Mouse (Mus musculus): ENCODE results near the gene Ralgapa2.

Gene Ralgapa2

DNA sequence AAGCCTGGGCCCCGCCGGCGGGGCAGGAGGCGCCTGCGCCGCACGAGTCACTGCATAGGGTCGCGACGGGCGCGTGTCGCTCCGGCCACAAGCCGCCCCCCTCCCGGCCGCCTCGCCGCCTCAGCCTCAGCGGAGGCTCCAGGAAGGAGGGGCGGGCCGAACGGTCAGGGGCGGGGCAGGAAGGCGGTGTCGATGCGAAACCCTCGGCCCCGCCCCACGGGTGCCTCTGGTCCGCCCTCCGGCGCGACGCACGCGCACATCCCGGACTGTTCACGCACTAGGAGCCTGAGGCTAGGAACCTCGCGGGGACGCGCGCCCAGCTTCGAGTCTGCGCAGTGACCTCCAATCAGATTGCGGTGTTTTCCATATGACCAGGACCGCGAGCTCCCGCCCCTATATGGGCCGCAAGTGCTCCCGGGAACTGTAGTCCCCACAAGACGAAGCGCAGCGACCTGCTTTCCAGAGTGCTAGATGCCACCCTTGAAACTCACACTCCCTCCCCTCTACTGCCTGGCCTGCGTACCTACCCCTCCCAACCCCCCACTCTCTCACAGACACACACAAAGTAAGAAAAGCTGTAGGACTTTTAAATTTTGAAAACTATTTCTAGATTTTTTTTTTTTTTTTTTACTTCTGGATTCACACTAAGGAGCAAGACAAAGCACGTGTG lies at the start of gene Ralgapa2:
TSS of gene Ralgapa2 (minus strand) at position 434 of the 670 bp plus-strand sequence.
- peak; percentile 99 for DNase-seq (ENCODE audit: low read depth, low spot score)

DNA sequence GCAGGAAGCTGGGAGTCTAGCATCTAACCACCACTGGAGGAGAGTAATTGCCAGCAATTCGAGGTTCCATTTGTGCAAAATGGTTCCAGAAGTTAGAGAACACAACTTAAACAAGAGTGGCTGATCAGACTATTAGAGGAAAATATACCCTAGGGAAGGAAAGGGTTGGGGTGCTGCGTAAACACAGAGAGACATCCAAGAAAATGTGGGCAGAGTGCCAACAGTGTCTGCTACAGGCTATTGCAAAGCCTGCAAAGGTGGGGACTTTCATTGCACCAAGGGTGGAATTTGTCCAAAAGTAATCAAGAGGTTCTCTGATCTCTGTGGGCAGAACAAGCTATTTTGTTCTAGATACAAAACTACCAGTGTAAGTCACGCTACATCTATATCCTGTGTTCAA lies 49.4 kb upstream of the Ralgapa2 start:
- no peak for DNase-seq (ENCODE audit: low read depth, low spot score)

DNA sequence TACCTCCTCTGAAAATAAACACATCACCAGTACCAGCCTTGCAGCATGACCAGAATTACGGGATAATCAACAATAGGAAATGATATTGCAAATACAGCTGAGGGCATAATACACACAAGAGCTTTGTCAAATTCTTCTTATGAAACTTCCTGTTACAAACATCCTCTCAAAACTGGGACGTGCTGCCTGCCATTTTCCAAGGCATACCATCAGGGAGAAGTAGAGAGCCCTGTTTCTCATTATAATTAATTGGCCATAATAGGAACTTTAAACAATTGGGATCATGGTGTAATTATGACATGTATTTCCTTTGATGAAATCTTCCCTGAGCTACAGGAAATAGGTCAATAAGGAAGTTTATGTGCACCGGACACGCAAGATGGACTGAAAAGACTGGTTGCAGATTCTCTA lies 48.5 kb upstream of the Ralgapa2 start:
- DNase-seq (ENCODE audit: low read depth, low spot score), result no peak

DNA sequence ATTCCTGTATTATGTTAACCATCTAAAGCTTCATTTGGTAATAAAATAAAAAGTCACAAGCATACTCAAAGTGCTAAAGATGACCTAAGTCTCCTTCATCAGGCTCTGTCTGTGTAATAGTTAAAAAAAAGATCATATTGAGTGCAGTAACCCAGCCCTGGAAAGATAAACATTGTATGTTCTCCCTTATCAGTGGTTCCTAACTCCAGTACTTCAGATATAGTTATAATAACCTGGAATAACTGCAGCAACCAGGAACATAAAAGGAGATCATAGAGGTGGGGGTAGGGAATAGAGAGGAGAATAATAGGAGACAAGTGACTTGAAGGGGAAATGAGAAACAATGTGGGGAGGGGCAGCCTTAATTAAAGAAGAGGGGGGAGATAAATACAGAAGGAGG lies 44.0 kb upstream of the Ralgapa2 start:
- no peak for DNase-seq (ENCODE audit: low read depth, low spot score)

DNA sequence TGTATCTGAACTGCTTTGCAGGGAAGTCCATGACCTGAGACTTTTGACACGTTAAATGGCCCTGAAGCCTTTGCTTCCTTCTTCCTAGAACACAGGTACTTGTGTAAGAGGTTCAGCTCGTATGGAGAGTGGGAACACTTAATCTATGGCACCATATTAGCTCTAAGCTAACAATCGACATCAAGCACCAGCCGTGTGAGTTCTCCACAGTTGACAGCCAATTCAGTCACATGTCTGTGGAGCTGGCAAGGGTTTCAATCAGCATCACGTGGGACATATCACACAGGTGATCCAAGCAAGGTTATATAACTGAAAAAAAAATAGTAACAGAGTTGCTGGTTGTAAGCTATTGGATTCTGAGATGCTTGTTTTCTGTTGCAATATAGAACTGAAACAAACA lies 43.2 kb upstream of the Ralgapa2 start:
- no peak for DNase-seq (ENCODE audit: low read depth, low spot score)

DNA sequence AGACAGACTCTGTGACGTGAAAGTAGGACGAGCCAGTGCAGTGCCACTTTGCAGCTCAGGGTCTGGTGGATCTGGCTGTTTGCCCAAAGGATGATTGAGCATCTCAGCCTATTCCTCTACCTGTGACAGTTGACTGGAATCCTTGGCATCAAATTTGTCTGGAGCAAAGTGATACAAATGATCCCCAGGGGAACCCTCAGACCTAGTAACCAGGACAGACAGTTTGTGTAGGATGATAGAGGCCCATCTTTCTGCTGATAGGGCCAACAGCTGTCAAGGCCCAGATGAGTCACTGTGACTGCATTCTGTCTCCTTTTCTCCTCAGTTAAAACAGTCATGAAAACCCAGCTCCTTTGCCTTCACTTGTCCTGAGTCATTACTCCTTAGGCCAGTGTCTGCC lies 41.6 kb upstream of the Ralgapa2 start:
- no peak for DNase-seq (ENCODE audit: low read depth, low spot score)

DNA sequence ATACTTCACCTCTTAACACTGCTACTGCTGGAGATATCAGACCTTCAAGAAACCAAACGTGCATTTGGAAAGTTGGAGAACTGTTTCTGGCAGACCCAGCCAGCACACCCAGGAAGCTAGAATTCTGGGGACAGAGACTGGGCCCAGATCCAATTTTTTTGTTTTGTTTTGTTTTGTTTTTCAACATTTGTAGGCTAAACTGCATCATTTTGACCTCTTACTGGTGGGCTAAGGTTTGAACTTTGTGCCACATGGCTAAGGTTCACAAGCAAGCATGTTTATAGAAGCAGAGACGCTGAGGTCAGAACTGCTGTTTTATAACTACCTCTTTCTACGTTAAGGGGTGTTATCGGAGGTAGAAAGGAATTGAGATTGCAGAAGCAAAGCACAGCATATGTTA lies 39.7 kb upstream of the Ralgapa2 start:
- DNase-seq (ENCODE audit: low read depth, low spot score), result no peak

DNA sequence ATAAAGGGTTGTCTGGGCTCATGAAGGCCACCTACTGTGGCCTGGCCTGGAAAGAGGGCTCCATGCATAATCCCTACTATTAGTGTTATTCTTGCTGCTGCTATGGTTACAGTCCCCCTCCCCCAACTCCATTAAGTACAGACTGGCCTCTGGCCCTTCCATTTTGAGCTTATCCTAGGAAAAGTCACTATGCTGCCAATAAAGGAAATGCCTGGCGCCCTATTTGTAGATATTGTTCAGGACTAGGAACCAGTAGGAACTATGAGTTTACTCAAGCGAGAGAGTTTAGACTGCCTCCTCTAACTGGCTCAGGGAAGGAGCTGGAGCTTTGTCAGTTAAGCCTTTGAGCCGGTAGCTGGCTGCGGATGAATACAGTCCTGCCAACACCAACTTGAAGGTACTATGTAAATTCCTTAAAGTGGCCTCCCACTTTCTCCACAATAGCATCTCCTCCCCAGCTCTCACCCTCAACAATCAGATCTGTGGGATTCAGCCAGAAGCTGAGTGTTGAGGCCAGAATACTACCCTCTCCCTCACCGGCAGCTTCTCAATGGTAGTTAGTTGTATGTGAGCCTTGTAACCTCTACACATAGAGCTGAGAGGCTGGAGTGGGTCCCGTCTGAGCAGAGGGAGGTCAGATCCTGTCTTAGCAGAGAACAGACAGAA lies 37.1 kb upstream of the Ralgapa2 start:
- DNase-seq (ENCODE audit: low read depth, low spot score), result no peak

DNA sequence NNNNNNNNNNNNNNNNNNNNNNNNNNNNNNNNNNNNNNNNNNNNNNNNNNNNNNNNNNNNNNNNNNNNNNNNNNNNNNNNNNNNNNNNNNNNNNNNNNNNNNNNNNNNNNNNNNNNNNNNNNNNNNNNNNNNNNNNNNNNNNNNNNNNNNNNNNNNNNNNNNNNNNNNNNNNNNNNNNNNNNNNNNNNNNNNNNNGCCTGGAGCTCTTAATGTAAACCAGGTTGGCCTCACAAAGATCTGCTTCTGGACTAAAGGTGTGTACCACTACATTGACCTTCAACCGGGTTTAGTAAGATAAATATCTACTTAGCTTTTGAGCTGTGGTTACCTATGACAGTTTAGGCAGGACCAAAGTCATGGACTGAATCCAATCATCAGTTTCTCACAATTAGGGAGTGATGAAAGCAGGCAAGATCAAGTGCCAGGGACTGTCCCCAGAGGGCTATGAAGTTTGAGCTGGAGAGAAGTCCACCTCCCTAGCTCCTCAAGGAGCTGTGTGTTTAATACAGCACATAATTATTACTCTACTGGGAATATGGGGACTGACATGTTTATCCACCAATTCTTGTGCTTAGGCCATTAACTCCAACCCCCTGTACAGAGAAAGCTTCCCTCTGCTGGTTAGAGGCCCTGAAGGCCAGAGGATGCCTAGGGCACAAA lies 32.1 kb upstream of the Ralgapa2 start:
- no peak for DNase-seq (ENCODE audit: low read depth, low spot score)

DNA sequence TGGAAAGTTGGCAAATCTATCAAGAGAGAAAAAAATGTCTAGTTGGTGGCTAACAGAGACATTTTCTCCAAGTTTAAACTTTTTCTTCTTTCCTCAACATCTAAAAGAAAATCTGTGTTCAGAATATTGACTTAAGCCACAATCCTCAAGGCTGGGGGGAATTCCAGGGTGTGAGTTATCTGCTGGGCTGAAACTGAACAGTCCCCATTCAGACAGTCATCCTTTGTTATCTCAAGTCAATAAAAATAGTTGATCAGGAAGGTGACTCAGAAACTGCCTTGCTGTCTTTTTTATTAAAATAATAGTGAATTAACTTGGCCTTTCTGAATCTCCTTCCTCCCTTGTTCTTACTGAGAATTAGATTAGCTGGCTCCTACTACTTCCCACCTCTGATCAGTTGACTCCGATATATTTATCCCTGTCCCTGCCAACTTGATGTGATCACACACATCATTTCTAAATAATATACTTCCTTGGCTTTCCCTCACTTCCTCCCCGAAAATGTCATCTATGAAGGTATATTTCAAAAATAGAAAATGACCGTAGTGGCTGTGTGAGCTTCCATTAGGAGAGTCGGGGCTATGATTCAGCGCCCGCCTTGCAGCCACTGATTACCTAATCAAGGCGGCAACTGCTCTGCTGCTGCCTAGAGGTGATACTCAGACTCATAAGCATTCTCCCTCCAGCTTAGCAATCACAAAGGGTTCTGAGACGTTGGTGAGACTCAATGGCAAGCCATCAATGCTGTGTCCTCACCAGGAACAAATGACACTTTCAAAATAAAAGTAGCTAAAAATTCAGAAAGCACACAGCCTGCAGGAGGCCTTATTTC lies 21.2 kb upstream of the Ralgapa2 start:
- DNase-seq (ENCODE audit: low read depth, low spot score), result no peak

DNA sequence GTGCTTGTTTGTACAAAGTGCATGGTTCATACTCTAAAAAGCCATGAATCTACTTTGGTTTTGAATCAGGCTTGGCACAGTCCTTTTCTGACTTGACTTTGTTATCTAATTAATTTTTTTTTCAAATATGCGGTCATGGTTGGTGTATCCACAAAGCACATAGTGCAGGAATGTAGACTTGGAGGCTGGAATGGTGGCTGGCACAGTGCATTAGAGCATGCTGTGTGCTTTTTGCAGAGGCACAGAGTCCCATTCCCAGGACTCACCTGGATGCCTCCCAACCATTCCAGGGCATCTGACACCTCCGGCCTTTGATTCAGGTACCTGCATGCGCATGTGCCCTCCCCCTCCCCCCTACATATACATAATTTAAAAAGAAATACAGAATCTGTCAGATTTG lies 20.3 kb upstream of the Ralgapa2 start:
- DNase-seq (ENCODE audit: low read depth, low spot score), result no peak

DNA sequence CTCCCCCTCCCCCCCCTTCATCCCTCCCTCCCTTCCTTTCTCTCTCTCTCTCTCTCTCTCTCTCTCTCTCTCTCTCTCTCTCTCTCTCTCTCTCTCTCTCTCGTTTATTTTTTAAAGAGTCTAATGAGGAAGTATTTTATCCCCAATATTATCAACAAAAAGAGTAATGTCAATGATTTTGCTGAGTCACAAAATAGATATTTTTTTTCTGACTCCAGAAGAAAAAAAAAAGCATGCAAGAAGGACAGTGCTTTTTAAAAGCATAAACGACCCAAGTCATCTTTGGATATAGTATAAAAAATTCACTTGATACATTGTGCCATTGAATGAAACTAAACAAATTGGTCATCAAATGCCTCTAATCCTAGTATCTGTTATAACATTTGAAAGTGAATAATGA lies 13.3 kb upstream of the Ralgapa2 start:
- DNase-seq (ENCODE audit: low read depth, low spot score), result no peak

DNA sequence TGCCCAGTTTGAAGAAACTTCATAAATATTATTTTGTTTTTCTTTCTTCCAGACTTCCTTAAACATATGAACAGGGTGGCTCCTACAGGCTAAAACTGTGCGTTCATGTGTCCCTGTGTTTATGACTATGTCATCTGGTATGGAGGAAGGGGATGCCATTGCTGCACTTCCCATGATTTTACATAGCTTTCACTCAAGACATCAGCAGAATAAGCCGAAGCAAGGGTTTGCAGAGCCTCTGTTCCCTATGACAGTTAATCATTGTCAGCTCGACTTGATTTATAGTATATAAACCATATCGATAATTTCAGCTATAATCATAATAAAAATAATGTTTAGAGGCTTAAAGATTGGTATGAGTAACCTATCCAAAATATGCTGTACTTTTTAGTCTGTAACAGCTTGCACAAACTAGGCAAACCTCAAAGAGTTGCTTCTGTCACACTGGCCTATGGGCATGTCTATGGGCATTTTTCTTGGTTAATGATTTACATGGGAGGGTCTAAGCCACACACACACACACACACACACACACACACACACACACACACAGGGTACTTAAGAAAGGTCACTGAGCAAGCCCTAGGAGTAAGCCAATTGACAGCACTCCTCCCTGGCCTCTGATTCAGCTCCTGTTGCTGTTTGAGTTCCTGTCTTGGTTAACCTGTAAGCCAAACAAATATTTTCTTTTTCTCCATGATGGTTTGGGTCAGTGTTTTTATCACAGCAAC lies 12.7 kb upstream of the Ralgapa2 start:
- DNase-seq (ENCODE audit: low read depth, low spot score), result no peak

DNA sequence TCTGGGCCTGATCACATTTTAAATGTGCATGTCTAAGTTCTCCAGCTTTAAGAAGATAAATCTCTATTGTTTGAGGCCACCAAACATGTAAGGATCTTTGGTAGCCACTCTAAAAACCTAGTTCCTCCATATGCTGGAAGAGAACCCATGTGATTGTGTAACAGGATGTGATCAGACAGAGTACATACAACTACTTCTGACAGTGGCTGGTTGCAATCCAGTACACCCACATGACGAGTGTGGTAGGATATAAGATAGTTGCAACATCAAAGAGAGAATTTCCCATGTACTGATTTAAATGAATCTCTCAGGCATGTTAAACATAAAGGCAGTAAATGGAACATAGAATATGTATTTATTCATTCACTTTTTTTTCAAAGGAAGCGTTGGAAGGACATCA lies 4.8 kb upstream of the Ralgapa2 start:
- DNase-seq (ENCODE audit: low read depth, low spot score), result no peak

DNA sequence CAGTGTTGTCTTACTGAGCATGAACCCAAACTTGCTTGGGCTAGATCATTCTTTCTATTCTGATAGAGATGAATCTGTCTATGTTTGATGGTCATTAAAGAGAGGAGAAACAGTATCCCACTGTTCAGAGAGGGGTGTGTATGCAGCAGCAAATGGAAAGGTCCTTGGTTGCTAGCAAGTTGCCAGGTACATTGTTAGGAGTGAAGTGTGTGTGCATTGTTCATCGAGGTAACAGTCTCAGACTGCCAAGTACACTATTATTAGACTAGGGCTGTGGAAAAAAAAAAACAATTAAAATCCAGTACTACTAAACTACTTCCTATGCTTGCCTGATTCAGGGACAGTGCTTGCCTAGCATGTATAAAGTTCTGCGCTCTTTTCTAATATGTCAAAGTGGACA lies 2.9 kb upstream of the Ralgapa2 start:
- no peak for DNase-seq (ENCODE audit: low read depth, low spot score)

DNA sequence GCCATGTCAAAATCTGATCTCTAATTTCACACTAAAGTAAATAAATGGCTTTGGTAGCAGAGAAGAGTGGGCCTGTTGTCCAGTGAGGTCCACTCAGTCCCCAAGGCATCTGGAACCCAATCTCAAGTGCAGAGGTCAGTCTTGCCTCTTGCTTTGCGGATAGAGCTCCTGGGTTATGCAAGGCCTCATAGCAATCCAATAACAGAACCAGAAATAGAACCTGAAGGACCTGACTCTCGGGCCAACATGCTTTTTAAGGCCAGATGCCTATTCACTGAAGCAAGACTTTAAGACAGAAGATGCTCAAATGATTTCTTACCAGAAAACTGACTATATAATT lies 407 bp upstream of the Ralgapa2 start:
- DNase-seq (ENCODE audit: low read depth, low spot score), result no peak

DNA sequence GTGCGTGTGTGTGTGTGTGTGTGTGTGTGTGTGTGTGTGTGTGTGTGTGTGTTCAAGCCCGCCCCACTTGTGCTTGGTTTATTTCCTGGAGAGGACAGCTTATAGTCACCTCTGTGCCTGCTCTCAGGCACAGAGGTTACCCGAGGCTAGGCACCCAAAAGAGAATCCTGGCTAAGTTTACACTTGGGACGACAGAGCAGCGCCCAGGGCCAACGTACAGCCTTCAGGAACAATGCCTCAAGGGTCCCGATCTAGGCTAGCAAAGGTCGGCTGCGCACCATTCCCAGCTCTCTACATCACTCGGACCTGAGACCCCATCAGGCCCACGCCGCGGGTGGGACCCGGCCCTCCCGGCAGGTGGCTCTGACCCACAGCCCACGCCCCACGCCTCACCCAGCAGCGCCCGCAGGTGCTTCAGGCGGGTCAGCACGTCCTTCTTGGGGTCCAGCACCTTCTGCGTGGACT lies 711 bp downstream of the Ralgapa2 start:
- no peak for DNase-seq (ENCODE audit: low read depth, low spot score)

DNA sequence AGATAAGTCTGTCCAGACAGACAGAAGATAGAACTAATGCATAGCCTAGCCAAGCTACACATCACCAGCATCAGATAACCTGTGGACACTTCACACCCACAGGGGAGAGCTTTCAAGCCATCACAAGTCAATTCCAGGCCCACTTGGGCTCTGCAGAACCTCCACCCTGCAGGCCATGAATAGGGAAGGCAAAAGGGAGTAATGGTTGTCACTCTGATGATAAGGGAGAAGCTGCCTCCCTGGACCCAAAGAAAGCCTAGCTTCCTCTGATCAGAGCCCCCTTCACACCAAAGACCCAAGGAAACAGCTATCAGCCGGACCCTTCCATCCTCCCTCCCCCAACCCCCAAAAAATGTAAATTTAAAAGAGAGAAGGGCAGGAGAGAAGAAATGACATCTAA lies 1.4 kb downstream of the Ralgapa2 start:
- no peak for DNase-seq (ENCODE audit: low read depth, low spot score)

DNA sequence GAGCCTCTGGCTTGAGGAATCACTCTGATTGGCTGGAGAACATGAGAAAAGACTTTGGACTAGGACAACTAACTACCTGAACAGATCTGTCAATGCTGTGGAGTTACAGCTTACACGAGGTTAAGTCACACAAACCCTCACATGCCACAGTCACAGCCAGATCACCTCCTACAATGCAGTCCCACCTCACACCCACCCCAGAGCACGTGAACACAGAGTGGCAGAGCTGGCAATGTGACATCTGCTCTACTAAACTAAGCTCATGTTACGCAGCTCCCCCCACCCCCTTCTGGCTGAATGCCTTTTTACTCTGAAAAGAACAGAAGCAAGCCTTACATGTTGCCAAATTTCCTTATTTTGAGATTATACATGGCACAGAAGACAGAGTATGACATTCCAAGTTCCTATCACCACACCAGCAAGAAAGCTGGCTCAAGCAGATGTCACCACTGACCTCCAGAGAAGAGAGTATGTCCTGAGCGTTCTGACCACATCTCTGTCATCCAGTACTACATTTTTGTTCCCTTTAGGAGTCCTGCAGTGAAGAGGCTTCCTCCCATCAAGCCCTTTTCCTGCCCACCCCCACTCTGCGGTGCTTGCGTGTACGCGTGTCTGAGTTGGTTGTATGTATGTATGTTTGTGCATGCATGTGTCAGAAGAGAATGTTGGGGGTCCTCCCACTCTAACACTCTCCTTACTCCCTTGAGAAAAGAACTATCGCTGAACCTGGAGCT lies 9.4 kb downstream of the Ralgapa2 start:
- DNase-seq (ENCODE audit: low read depth, low spot score), result no peak

DNA sequence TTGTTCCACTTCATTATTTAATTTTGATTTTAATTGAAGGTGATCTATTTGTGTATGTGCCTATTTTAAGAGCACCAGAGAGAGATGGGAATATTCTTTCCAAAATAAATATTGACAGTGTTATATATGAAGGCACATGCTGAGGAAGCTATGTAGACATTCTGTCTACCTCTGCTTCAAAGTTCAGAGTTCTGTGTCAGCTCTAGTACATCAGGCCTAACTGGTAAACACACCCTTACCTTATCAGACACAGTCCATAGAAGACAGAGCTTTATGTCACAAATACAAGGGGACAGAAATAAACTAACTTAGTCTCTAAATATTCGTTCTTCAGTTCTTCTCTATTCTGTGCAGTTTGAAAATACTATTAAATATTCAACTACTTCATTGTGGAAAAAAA lies 12.1 kb downstream of the Ralgapa2 start:
- DNase-seq (ENCODE audit: low read depth, low spot score), result no peak

DNA sequence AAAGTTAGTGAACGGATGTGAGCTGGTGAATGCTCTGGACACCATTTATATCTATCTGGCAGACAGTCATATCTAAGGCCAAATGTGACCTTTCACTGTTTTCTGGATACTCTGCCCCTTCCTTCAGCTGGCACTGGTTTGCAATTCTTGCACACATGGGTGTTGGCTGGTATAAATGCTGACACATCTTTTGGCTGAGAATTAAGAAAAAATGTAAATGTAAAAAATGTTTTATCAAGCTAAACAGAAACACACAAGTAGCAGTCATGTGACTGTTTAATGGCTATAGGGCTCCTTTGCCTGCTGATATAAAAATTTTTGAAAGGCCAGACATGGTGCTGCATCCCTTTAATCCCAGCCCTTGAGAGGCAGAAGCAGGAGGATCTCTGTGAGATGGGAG lies 13.0 kb downstream of the Ralgapa2 start:
- DNase-seq (ENCODE audit: low read depth, low spot score), result no peak
